Mouse (Mus musculus) stomach, embryonic 16.5 days (tissue): ENCODE data around the gene Gm10486. TPM values are rescaled to one million over a fixed set of nuclear protein-coding genes. Genes with fewer than 3 reads are reported as not detected.
"Not testable (repeated sequence)": the region's sequence is repeated elsewhere in the genome, so short reads cannot be mapped to it uniquely, and the experiment has no call there.

Source experiments
- ATAC-seq: fragments of 200-750 bp; cut with Nextera tagmentation; 2 replicates; pipeline ENCODE4 v1.8.0; 2017; ENCODE audit warnings: moderate number of reproducible peaks, moderate TSS enrichment; ENCODE audit not compliant: insufficient read depth, low FRiP score
- H3K27ac ChIP-seq: fragments of 300-500 bp; sonication (generic); 2 replicates; pipeline ENCODE4 v1.5.1; 2014; ENCODE audit warnings: low read length
- H3K27me3 ChIP-seq: fragments of 300-500 bp; sonication (generic); 2 replicates; pipeline ENCODE4 v1.6.1; 2014; ENCODE audit warnings: low read length, control low read depth, mixed read lengths; ENCODE audit not compliant: control insufficient read depth, insufficient read depth
- H3K36me3 ChIP-seq: fragments of 300-500 bp; sonication (generic); 2 replicates; pipeline ENCODE4 v1.6.1; 2014; ENCODE audit warnings: low read length; ENCODE audit not compliant: control insufficient read depth, insufficient read depth
- H3K4me1 ChIP-seq: fragments of 300-500 bp; sonication (generic); 2 replicates; pipeline ENCODE4 v1.6.1; 2014; ENCODE audit warnings: low read length, control low read depth, mixed read lengths; ENCODE audit not compliant: control insufficient read depth, insufficient read depth
- H3K4me2 ChIP-seq: fragments of 300-500 bp; sonication (generic); 2 replicates; pipeline ENCODE4 v1.6.1; 2014; ENCODE audit warnings: low read depth, low read length, mixed read lengths
- H3K4me3 ChIP-seq: fragments of 300-500 bp; sonication (generic); replicated peaks from 2 replicates; pipeline ENCODE4 v1.5.1; 2014; ENCODE audit warnings: mild to moderate bottlenecking, low read length
- H3K9ac ChIP-seq: fragments of 300-500 bp; sonication (generic); 2 replicates; pipeline ENCODE4 v1.6.1; 2014; ENCODE audit warnings: low read length
- H3K9me3 ChIP-seq: fragments of 300-500 bp; sonication (generic); replicated peaks from 2 replicates; pipeline ENCODE4 v1.6.1; 2016; ENCODE audit warnings: low read length, control low read depth; ENCODE audit not compliant: control insufficient read depth
- WGBS: fragments of 180-500 bp; shearing (Covaris S2); extraction: QIAGEN DNeasy Blood & Tissue Kit; methylation state at CpG from one replicate; pipeline ENCODE4 v1.1.7; 2014; 5-methylcytosine and 5-hydroxymethylcytosine counted together
- polyA plus RNA-seq: library from polyadenylated mRNA; unstranded; fragments of >200 nt; fragmentation: Nextera tagmentation; extraction: Ambion mirVana; gene quantifications from 2 replicates; pipeline ENCODE4 v1.2.1, GENCODE M21; 2015

Gene Gm10486
- polyA plus RNA-seq: not detected in 2 replicates

DNA sequence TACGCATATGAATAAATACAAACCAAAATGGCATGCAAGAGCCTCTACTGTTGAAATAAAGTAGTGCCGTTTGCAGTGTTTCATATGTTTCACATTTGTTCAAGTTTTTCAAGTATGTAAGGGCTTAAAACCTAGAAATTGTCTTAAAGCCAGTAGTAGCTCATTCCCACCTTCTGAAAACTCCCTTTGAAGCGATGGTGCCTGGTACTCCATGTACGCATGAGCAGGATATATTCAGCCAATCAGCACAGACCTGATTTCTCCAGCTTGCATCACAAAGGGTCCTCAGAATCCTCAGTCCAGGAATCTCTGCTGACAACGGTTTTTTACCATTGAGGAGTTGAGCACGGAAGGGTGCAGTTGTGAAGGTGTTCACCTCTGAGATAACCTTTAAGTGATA, at the start of gene Gm10486:
TSS of gene Gm10486 (plus strand) at position 301 of the 400 bp plus-strand sequence.
- H3K9ac ChIP-seq, H3K4me2 ChIP-seq, H3K27ac ChIP-seq, H3K9me3 ChIP-seq, H3K4me1 ChIP-seq, ATAC-seq, H3K36me3 ChIP-seq, H3K4me3 ChIP-seq, H3K27me3 ChIP-seq: not testable (repeated sequence)
- WGBS: no CpG with 5 or more reads among the region's 6 CpGs
